Mouse (Mus musculus): ENCODE measurements around the gene Amdhd2.

- TF ChIP-seq POLR2A (IDR thresholded peaks at IDR 0.05; ENCODE audit: low read depth, low read length) (no peak), NELFE (IDR thresholded peaks at IDR 0.05; ENCODE audit: low read depth, low read length) (no peak), ZKSCAN1 (IDR thresholded peaks at IDR 0.05; ENCODE audit: borderline replicate concordance, low read depth, low read length) (no peak), CTCF (conservative IDR thresholded peaks at IDR 0.05 in 1 of 2, IDR thresholded peaks at IDR 0.05 in 1 of 2; ENCODE audit: low read depth in 2 of 2, low read length in 2 of 2) (no peak), UBTF (IDR thresholded peaks at IDR 0.05; ENCODE audit: low read depth, low read length) (no peak)
These were observed 47.0 kb upstream of the Amdhd2 start for GRCm38 (mm10) chr17:24210591-24210990.
